Mouse (Mus musculus): ENCODE results near the gene Kcnk1. TPM values are rescaled to one million over a fixed set of nuclear protein-coding genes. Genes with fewer than 3 reads are reported as not detected.
A peak's percentile ranks its signal among the peaks of the same experiment; 100 is the strongest.

Gene Kcnk1
- polyA plus RNA-seq, 2 experiments, result 0.08 to 0.29 TPM

DNA sequence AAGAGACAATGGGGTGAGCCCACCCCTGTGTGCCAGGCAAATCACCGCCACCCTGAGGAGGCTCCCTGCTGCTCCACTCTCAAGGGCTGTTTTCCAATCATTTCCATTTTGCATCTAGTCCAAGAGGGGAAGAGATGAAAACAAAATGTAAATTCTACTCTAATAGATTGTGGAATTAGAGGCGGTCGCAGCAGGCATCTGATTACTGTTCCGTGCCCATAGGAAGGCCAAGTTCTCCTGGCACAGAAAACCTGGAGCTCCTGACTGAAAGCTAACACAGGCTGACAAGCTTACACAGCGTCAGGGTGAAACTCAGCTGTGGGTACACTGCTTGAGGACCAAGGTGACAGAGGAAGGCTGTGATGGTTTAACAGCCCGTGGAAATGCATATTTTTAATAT lies 73.2 kb downstream of the Kcnk1 start:
- H3K4me1 ChIP-seq (replicated peaks; ENCODE audit: control insufficient read depth in 2 of 2, insufficient read depth in 2 of 2, low read length in 1 of 2), result no peaks in the 10 kb centered on the region
- no peaks in the 10 kb centered on the region for H3K9me3 ChIP-seq (ENCODE audit: control insufficient read depth, low read length)
- H3K36me3 ChIP-seq (replicated peaks; ENCODE audit: control insufficient read depth, insufficient read depth, low read depth), result no peaks in the 10 kb centered on the region
- no peak overlapping the region for H3K4me3 ChIP-seq (ENCODE audit: insufficient read depth in 1 of 2, low read depth in 2 of 2, low read length in 2 of 2)
- TF ChIP-seq CTCF (IDR thresholded peaks at IDR 0.05; ENCODE audit: low read depth) (no peak), EP300 (IDR thresholded peaks at IDR 0.05; ENCODE audit: low read depth) (no peak)
- no peak overlapping the region for H3K4me2 ChIP-seq (ENCODE audit: low read depth)
- DNase-seq (ENCODE audit: low read depth in 3 of 3, low spot score in 3 of 3) (no peak), ATAC-seq (ENCODE audit: insufficient read depth) (no peak)
- WGBS (ENCODE audit: insufficient replicate concordance), result 65% methylated on average over 6 of the region's 6 CpGs
- no peak overlapping the region for H3K9ac ChIP-seq (replicated peaks)
- no peaks in the 10 kb centered on the region for H3K27me3 ChIP-seq (ENCODE audit: control insufficient read depth, insufficient read depth, low read length)
- no peak overlapping the region for H3K27ac ChIP-seq

DNA sequence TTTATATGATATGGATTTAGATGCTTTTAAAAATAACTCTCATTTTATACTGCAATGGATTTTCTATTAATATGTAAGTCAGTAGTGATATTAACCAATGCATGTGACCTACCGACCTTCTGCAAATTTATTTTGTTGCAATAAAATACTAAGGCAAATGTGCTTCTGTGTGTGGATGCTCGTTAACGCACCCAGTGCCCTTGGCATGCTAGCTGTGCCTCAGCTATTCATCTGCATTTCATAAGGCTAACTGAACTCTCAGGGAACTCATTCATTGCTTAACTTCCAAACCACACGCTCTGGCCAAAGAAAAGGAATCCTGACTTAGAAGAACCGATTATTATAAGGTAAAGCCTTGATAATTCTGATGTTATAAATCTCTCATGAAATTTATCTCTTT lies 77.7 kb downstream of the Kcnk1 start:
- H3K9me3 ChIP-seq (ENCODE audit: control insufficient read depth, low read length), result no peaks in the 10 kb centered on the region
- DNase-seq (ENCODE audit: low read depth in 3 of 3, low spot score in 3 of 3), result no peak
- ATAC-seq (ENCODE audit: insufficient read depth), result no peak
- H3K4me3 ChIP-seq (ENCODE audit: insufficient read depth in 1 of 2, low read depth in 2 of 2, low read length in 2 of 2), result no peak overlapping the region
- H3K36me3 ChIP-seq (replicated peaks; ENCODE audit: control insufficient read depth, insufficient read depth, low read depth), result no peaks in the 10 kb centered on the region
- no peaks in the 10 kb centered on the region for H3K4me1 ChIP-seq (replicated peaks; ENCODE audit: control insufficient read depth in 2 of 2, insufficient read depth in 2 of 2, low read length in 1 of 2)
- WGBS (ENCODE audit: insufficient replicate concordance), result 68% methylated on average over 5 of the region's 5 CpGs
- no peak overlapping the region for H3K4me2 ChIP-seq (ENCODE audit: low read depth)
- no peak overlapping the region for H3K27ac ChIP-seq
- TF ChIP-seq CTCF (IDR thresholded peaks at IDR 0.05; ENCODE audit: low read depth), result no peak
- no peak for TF ChIP-seq EP300 (IDR thresholded peaks at IDR 0.05; ENCODE audit: low read depth)
- H3K27me3 ChIP-seq (ENCODE audit: control insufficient read depth, insufficient read depth, low read length), result no peaks in the 10 kb centered on the region
- no peak overlapping the region for H3K9ac ChIP-seq (replicated peaks)

DNA sequence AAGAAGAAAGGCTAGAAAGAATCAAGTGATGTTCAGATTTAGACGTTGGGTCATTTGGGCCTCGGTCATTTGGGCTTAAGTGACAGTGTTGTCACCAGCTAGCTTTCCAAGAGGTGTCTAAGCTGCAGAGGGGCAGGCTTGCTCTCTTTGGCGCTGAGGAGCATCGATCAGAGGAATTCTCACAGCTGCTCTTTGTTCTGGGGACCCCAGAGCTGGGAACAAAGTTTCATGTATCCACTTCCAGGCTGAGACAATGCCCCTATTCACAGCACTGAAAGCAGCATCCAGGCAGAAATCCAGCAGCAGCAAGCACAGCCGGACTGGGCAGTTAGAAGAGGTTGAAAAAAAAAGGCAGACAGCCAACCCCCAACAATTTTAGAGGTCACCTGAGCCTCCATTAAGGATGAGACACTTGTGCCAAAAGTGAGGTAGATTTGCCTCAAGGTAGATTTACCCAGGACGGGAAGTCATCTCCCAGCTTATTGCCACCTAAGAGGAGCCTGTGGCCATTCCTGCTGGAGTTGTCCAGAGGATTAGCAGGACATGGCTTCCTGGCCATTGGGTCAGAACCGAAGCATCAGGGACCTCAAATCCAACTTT lies 78.3 kb downstream of the Kcnk1 start:
- ATAC-seq (ENCODE audit: insufficient read depth), result no peak
- Histone ChIP-seq H3K9me3 (ENCODE audit: control insufficient read depth, low read length) (no peaks in the 10 kb centered on the region), H3K4me2 (ENCODE audit: low read depth) (no peak overlapping the region), H3K36me3 (replicated peaks; ENCODE audit: control insufficient read depth, insufficient read depth, low read depth) (no peaks in the 10 kb centered on the region), H3K4me1 (replicated peaks; ENCODE audit: control insufficient read depth in 2 of 2, insufficient read depth in 2 of 2, low read length in 1 of 2) (no peaks in the 10 kb centered on the region), H3K9ac (replicated peaks) (no peak overlapping the region), H3K4me3 (ENCODE audit: insufficient read depth in 1 of 2, low read depth in 2 of 2, low read length in 2 of 2) (no peak overlapping the region), H3K27me3 (ENCODE audit: control insufficient read depth, insufficient read depth, low read length) (no peaks in the 10 kb centered on the region), H3K27ac (no peak overlapping the region)
- DNase-seq (ENCODE audit: low read depth in 3 of 3, low spot score in 3 of 3), result no peak
- 58% methylated on average over 7 of the region's 7 CpGs for WGBS (ENCODE audit: insufficient replicate concordance)
- no peak for TF ChIP-seq EP300 (IDR thresholded peaks at IDR 0.05; ENCODE audit: low read depth)
- no peak for TF ChIP-seq CTCF (IDR thresholded peaks at IDR 0.05; ENCODE audit: low read depth)

DNA sequence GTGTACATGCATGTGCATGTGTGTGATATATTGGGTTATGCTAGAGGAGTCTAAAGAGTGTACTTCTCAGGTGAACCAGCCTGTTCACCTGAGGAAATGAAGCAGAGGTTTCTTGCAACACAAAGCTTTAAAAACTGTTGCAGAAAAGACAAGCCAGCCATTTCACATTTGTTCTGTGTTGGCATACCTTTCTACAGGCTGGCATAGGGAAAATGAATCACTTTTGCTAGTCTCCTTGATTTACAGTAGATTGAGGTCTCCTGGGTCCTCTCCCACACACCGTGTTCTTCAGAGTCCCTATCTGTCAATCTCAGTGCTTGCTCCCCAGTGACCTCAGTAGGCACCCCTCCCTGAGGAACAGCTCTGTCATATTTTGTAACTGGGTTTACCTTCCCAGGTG lies 79.1 kb downstream of the Kcnk1 start:
- no peak for DNase-seq (ENCODE audit: low read depth in 3 of 3, low spot score in 3 of 3)
- no peaks in the 10 kb centered on the region for H3K36me3 ChIP-seq (replicated peaks; ENCODE audit: control insufficient read depth, insufficient read depth, low read depth)
- 40% methylated on average over 1 of the region's 1 CpGs for WGBS (ENCODE audit: insufficient replicate concordance)
- no peaks in the 10 kb centered on the region for H3K9me3 ChIP-seq (ENCODE audit: control insufficient read depth, low read length)
- no peak overlapping the region for H3K4me3 ChIP-seq (ENCODE audit: insufficient read depth in 1 of 2, low read depth in 2 of 2, low read length in 2 of 2)
- H3K4me2 ChIP-seq (ENCODE audit: low read depth), result no peak overlapping the region
- no peaks in the 10 kb centered on the region for H3K4me1 ChIP-seq (replicated peaks; ENCODE audit: control insufficient read depth in 2 of 2, insufficient read depth in 2 of 2, low read length in 1 of 2)
- ATAC-seq (ENCODE audit: insufficient read depth), result no peak
- H3K27me3 ChIP-seq (ENCODE audit: control insufficient read depth, insufficient read depth, low read length), result no peaks in the 10 kb centered on the region
- no peak for TF ChIP-seq CTCF (IDR thresholded peaks at IDR 0.05; ENCODE audit: low read depth)
- TF ChIP-seq EP300 (IDR thresholded peaks at IDR 0.05; ENCODE audit: low read depth), result no peak
- no peak overlapping the region for H3K27ac ChIP-seq
- no peak overlapping the region for H3K9ac ChIP-seq (replicated peaks)

DNA sequence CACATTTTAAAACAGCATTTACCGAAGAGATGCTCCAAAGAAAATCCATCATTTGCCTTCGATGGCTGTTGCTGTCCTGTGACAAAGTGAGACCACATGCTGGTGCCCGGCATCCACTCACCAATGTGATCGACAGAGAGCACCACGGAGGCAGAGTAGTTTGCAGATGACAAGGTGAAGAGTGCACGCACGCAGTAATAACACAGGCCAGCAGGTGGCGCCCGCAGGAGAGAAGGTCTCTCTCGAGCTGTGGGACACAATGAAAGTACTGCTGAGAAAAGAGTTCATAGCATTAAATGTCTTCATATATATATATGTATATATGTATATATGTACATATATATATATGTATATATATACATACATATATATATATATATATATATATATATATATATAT lies 80.4 kb downstream of the Kcnk1 start:
- TF ChIP-seq CTCF (IDR thresholded peaks at IDR 0.05; ENCODE audit: low read depth) (peak; percentile 87), EP300 (IDR thresholded peaks at IDR 0.05; ENCODE audit: low read depth) (no peak)
- 13% methylated on average over 10 of the region's 10 CpGs for WGBS (ENCODE audit: insufficient replicate concordance)
- Histone ChIP-seq H3K27ac (no peak overlapping the region), H3K4me1 (replicated peaks; ENCODE audit: control insufficient read depth in 2 of 2, insufficient read depth in 2 of 2, low read length in 1 of 2) (no peaks in the 10 kb centered on the region), H3K36me3 (replicated peaks; ENCODE audit: control insufficient read depth, insufficient read depth, low read depth) (no peaks in the 10 kb centered on the region), H3K9me3 (ENCODE audit: control insufficient read depth, low read length) (no peaks in the 10 kb centered on the region), H3K4me3 (ENCODE audit: insufficient read depth in 1 of 2, low read depth in 2 of 2, low read length in 2 of 2) (no peak overlapping the region), H3K4me2 (ENCODE audit: low read depth) (no peak overlapping the region), H3K27me3 (ENCODE audit: control insufficient read depth, insufficient read depth, low read length) (no peaks in the 10 kb centered on the region), H3K9ac (replicated peaks) (no peak overlapping the region)
- ATAC-seq (ENCODE audit: insufficient read depth), result no peak
- DNase-seq (ENCODE audit: low read depth in 3 of 3, low spot score in 3 of 3), result peak in 2 of 3 experiments; percentile 3 to 10

Other genes with a start within 250 kb of the Kcnk1 start
- gene Pcnx2, start 96.9 kb upstream of the Kcnk1 start, polyA plus RNA-seq (2012; rRNA removed), result 0.17 and 0.19 TPM in 2 replicates
- 0.05 TPM in 1 of 2 replicates, not detected in the other for gene Pcnx2, start 96.9 kb upstream of the Kcnk1 start, polyA plus RNA-seq (2014; fragmentation: Nextera tagmentation; extraction: Ambion mirVana)
- 0.04 TPM in 2 replicates for gene Map3k21, start 84.7 kb upstream of the Kcnk1 start, polyA plus RNA-seq (2012; rRNA removed)
- gene Map3k21, start 84.7 kb upstream of the Kcnk1 start, polyA plus RNA-seq (2014; fragmentation: Nextera tagmentation; extraction: Ambion mirVana), result 0.01 and 0.11 TPM in 2 replicates

Measured in liver, embryonic 14.5 days (tissue).